Mouse (Mus musculus): ENCODE data around the gene Rab3c. TPM values are rescaled to one million over a fixed set of nuclear protein-coding genes. Genes with fewer than 3 reads are reported as not detected.

Rab3c gene
- total RNA-seq, 2 experiments from 2014 or later, result 161 to 162 TPM

Other genes with a start within 250 kb of the Rab3c start
- gene Gapt, start 76.2 kb upstream of the Rab3c start, total RNA-seq (2021), result not detected
- 100 to 1,000 TPM; 247 to 257 TPM for gene Plk2, start 114.0 kb upstream of the Rab3c start, total RNA-seq (2021)

All from left cerebral cortex, postnatal 10 days (tissue).